Mouse (Mus musculus) liver, adult 2 months (tissue): ENCODE data around the gene Slc47a1.

ENCODE experiments used
- CTCF ChIP-seq: fragments of 200-500 bp; IDR thresholded peaks from 2 replicates; pipeline ENCODE4 v1.5.1; 2011; ENCODE audit warnings: low read depth, low read length, control low read depth
- POLR2A ChIP-seq: fragments of 200-500 bp; IDR thresholded peaks from 2 replicates; pipeline ENCODE4 v1.6.1; 2011; ENCODE audit warnings: low read length, control low read depth; ENCODE audit not compliant: insufficient read depth; ENCODE audit errors: extremely low read depth

DNA sequence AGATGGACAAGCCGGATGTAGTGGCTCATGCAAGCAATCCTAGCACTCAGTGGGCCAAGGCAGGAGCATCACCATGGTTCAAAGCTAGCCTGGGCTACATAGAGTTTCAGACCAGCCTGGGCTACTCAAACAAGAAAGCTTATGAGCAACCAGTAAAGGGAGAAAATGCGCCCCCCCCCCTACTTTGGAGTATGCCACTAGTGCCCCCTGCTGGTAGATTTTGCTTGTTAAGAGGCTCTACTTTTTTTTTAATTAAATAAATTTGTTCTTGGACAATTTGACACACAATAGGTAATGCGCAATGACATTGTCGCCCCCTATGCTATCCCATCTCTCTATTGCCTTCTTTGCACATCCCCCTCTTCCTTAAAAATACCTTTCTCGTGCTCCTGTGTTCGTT, 9.9 kb upstream of the Slc47a1 start:
- TF ChIP-seq CTCF (peak; percentile 30), POLR2A (no peak)
